Mouse (Mus musculus): Measurements from ENCODE around the gene Ceacam16. TPM values are rescaled to one million over a fixed set of nuclear protein-coding genes. Genes with fewer than 3 reads are reported as not detected.

The Ceacam16 gene
- polyA plus RNA-seq, 1 experiment from 2014 or later = 0.17 TPM

- Histone ChIP-seq H3K4me1 (replicated peaks; ENCODE audit: control insufficient read depth, insufficient read depth, low read length) (no peaks in the 10 kb centered on the region), H3K27ac (no peak overlapping the region), H3K36me3 (replicated peaks; ENCODE audit: control insufficient read depth, insufficient read depth) (no peaks in the 10 kb centered on the region), H3K4me2 (replicated peaks) (no peak overlapping the region), H3K4me3 (replicated peaks; ENCODE audit: low read length) (no peak overlapping the region), H3K27me3 (ENCODE audit: control insufficient read depth, insufficient read depth, low read length) (no peaks in the 10 kb centered on the region), H3K9me3 (ENCODE audit: control insufficient read depth, low read length) (no peaks in the 10 kb centered on the region), H3K9ac (no peak overlapping the region)
- WGBS = 59% methylated on average over 9 of the region's 9 CpGs
- DNase-seq (ENCODE audit: low spot score) (no peak), ATAC-seq (ENCODE audit: low FRiP score) (no peak)
Observed at GRCm38 (mm10) chr7:19831837-19832236, 29.3 kb downstream of the Ceacam16 start.

DNA sequence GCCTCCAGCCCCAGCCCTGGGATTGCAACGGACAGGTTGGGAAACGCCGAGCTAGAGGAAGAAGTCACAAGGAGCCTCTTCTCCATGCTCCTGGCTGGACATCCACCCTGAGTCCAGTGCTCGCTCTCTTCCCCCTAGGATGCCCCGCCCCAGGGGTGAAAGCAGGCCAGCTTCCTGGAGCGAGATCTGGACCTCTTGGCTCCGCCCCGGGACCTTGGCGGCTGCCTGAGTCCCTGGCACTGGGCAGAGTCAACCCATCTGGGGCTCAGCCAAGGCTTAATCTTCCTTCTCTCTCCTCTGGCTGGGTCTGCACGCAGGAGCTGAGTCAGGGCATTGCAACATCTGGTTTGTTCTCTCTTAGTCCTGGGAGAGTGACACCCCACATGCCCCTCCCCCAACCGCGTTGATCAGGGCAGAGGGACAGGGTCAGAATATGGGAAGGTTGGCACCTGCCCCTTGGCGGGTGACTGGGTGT lies 30.4 kb downstream of the Ceacam16 start:
- H3K4me2 ChIP-seq (replicated peaks) = no peak overlapping the region
- H3K27ac ChIP-seq = no peak overlapping the region
- no peaks in the 10 kb centered on the region for H3K27me3 ChIP-seq (ENCODE audit: control insufficient read depth, insufficient read depth, low read length)
- 38% methylated on average over 13 of the region's 13 CpGs for WGBS
- no peaks in the 10 kb centered on the region for H3K36me3 ChIP-seq (replicated peaks; ENCODE audit: control insufficient read depth, insufficient read depth)
- no peaks in the 10 kb centered on the region for H3K9me3 ChIP-seq (ENCODE audit: control insufficient read depth, low read length)
- ATAC-seq (ENCODE audit: low FRiP score) (no peak), DNase-seq (ENCODE audit: low spot score) (no peak)
- H3K9ac ChIP-seq = no peak overlapping the region
- H3K4me3 ChIP-seq (replicated peaks; ENCODE audit: low read length) = no peak overlapping the region
- H3K4me1 ChIP-seq (replicated peaks; ENCODE audit: control insufficient read depth, insufficient read depth, low read length) = no peaks in the 10 kb centered on the region

GRCm38 (mm10) chr7:19829694-19830093 lies 31.4 kb downstream of the Ceacam16 start:
- no peak overlapping the region for H3K4me3 ChIP-seq (replicated peaks; ENCODE audit: low read length)
- no peak for DNase-seq (ENCODE audit: low spot score)
- ATAC-seq (ENCODE audit: low FRiP score) = no peak
- peaks cover 2% of the 10 kb centered on the region for H3K27me3 ChIP-seq (ENCODE audit: control insufficient read depth, insufficient read depth, low read length)
- 86% methylated on average over 3 of the region's 3 CpGs for WGBS
- no peaks in the 10 kb centered on the region for H3K36me3 ChIP-seq (replicated peaks; ENCODE audit: control insufficient read depth, insufficient read depth)
- H3K9ac ChIP-seq = no peak overlapping the region
- no peaks in the 10 kb centered on the region for H3K4me1 ChIP-seq (replicated peaks; ENCODE audit: control insufficient read depth, insufficient read depth, low read length)
- no peak overlapping the region for H3K27ac ChIP-seq
- H3K4me2 ChIP-seq (replicated peaks) = no peak overlapping the region
- H3K9me3 ChIP-seq (ENCODE audit: control insufficient read depth, low read length) = no peaks in the 10 kb centered on the region

GRCm38 (mm10) chr7:19826756-19827155 lies 34.3 kb downstream of the Ceacam16 start:
- H3K27me3 ChIP-seq (ENCODE audit: control insufficient read depth, insufficient read depth, low read length) = peaks cover 29% of the 10 kb centered on the region
- ATAC-seq (ENCODE audit: low FRiP score) (no peak), DNase-seq (ENCODE audit: low spot score) (no peak)
- H3K4me2 ChIP-seq (replicated peaks) = no peak overlapping the region
- no peaks in the 10 kb centered on the region for H3K36me3 ChIP-seq (replicated peaks; ENCODE audit: control insufficient read depth, insufficient read depth)
- H3K9ac ChIP-seq = no peak overlapping the region
- H3K4me3 ChIP-seq (replicated peaks; ENCODE audit: low read length) = no peak overlapping the region
- no peak overlapping the region for H3K27ac ChIP-seq
- H3K4me1 ChIP-seq (replicated peaks; ENCODE audit: control insufficient read depth, insufficient read depth, low read length) = peaks cover 6% of the 10 kb centered on the region; the same call in 1 of the 2 replicates
- no peaks in the 10 kb centered on the region for H3K9me3 ChIP-seq (ENCODE audit: control insufficient read depth, low read length)
- WGBS = 49% methylated on average over 6 of the region's 6 CpGs

DNA sequence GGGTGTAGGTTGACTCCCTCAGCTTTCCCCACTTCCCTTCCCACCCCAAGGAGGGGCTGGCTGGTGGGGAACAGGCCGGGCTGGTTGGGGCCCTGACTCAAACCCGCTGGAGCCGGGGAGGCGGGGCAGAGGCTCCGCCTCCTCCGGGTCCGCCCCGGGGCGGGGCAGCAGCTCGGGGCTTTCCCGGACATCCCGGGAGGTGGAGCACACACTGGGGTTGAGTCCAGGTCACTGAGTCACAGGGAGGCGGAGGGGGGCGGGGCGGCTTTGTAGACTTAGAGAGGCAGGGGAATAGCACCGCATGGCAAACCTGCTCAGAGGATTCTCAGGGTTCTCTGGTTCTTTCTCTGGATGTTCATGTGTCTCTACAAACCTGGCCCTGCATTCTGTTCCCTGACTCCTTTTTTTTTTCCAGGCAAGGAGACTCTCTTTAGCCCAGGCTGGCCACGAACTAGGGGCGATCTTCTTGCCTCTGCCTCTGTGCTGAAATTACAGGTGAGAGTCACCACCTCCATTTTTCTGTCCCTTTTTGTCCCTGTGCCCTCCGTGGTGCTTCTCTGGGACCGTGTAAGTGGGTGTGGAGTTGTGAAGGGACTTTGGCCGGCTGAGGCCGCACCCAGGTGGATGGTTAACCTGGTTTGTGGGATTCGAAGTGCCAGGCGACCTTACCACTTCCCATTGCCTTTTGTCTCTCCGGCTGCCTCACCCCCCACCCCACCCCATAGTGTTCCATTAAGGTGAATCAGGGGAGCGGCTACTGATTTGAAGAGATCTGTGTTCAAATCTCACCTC lies 36.7 kb downstream of the Ceacam16 start:
- H3K27me3 ChIP-seq (ENCODE audit: control insufficient read depth, insufficient read depth, low read length) = peaks cover 45% of the 10 kb centered on the region
- H3K9me3 ChIP-seq (ENCODE audit: control insufficient read depth, low read length) = 0 out of 2 replicates have a peak, but pooled peaks cover 4% of the 10 kb centered on the region
- no peaks in the 10 kb centered on the region for H3K36me3 ChIP-seq (replicated peaks; ENCODE audit: control insufficient read depth, insufficient read depth)
- DNase-seq (ENCODE audit: low spot score) (no peak), ATAC-seq (ENCODE audit: low FRiP score) (peak; percentile 58)
- H3K27ac ChIP-seq = no peak overlapping the region
- H3K4me3 ChIP-seq (replicated peaks; ENCODE audit: low read length) = no peak overlapping the region
- peak overlapping the region; percentile 15; the same call in 1 of the 2 replicates for H3K4me2 ChIP-seq (replicated peaks)
- H3K4me1 ChIP-seq (replicated peaks; ENCODE audit: control insufficient read depth, insufficient read depth, low read length) = peaks cover 6% of the 10 kb centered on the region; the same call in 1 of the 2 replicates
- no peak overlapping the region for H3K9ac ChIP-seq
- 22% methylated on average over 26 of the region's 26 CpGs for WGBS

DNA sequence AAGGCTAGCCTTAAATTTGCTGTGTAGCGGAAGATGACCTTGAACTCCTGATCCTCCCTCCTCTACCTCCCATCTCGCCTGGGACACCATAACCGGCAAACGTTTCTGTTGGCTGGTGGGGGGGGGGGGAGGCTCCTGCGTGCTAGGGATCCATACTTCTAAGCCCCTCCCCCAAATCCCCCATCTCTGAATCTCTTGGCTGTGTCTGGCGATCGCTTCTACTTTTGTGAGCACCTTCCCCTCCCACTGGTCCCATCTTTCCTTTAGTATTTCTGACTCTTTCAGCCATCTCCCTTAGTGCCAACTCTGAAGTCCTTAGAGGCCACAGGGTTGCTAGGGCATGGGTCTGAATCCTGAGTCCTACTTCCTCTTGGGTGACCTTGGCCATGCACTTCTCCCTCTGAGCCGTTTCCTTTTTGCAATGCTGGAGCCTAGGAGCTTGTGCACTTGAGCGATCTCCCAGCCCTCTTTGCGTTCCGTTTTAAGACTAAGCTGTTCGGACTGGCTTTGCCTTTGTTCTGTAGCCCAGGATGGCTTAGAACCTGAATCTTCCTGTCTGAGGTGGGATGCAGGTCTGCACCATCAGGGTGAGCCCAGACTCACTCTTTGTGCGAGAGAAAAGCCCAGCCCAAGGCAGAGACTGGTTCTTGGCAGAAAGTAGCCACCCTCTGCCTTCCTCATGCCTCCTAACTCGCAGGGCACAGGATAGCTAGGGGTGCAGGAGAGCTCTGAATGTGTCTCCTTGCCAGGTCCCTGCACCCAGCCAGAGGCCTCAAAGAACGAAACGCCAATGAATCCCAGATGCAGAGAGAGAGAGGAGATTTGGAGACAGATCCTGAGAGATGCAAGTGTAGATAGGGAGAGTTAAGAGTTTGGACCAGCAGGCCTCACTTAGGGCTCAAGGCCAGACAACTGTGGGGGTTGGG lies 37.6 kb downstream of the Ceacam16 start:
- H3K4me3 ChIP-seq (replicated peaks; ENCODE audit: low read length) = no peak overlapping the region
- DNase-seq (ENCODE audit: low spot score) (no peak), ATAC-seq (ENCODE audit: low FRiP score) (no peak)
- 0 out of 2 replicates have a peak, but pooled peaks cover 4% of the 10 kb centered on the region for H3K9me3 ChIP-seq (ENCODE audit: control insufficient read depth, low read length)
- 25% methylated on average over 16 of the region's 16 CpGs for WGBS
- peak overlapping the region; percentile 15; the same call in 1 of the 2 replicates for H3K4me2 ChIP-seq (replicated peaks)
- H3K27me3 ChIP-seq (ENCODE audit: control insufficient read depth, insufficient read depth, low read length) = peaks cover 47% of the 10 kb centered on the region
- H3K9ac ChIP-seq = no peak overlapping the region
- H3K27ac ChIP-seq = no peak overlapping the region
- H3K4me1 ChIP-seq (replicated peaks; ENCODE audit: control insufficient read depth, insufficient read depth, low read length) = peaks cover 6% of the 10 kb centered on the region; the same call in 1 of the 2 replicates
- no peaks in the 10 kb centered on the region for H3K36me3 ChIP-seq (replicated peaks; ENCODE audit: control insufficient read depth, insufficient read depth)

DNA sequence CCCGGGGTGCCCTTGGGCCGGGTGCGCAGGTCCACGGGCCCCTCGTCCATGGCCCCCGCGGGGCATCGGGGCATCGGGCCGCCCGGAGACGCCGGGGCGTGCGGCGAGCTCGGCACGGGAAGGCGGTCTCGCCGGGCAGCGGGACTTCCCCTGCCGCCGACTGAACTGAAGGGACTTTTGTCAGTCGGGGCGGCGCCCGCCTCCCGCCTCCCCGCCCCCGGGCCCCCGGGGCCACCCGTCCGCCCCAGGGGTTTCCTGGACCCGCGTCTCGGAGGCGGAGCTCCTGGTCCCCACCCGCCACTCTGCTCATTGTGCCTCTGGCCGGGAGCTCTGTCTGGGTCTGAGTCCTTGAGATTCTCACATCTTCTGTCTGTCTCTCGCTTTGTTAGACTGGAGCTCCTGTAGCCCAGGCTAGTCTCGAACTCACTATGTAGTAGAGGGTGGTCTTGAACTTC lies 38.5 kb downstream of the Ceacam16 start, which contains the start of gene Bcl3:
TSS of gene Bcl3 (minus strand) at position 167 of the 455 bp plus-strand sequence.
- H3K27ac ChIP-seq = no peak within 1 kb of the TSS
- H3K4me2 ChIP-seq (replicated peaks) = peak within 1 kb of the TSS; percentile 47
- H3K9me3 ChIP-seq (ENCODE audit: control insufficient read depth, low read length) = 0 out of 2 replicates have a peak, but pooled peaks cover 4% of the 10 kb centered on the region
- under 1% methylated on average over 42 of the region's 42 CpGs for WGBS
- DNase-seq (ENCODE audit: low spot score) (no peak), ATAC-seq (ENCODE audit: low FRiP score) (no peak)
- H3K4me3 ChIP-seq (replicated peaks; ENCODE audit: low read length) = peak within 1 kb of the TSS; percentile 22
- peaks cover 6% of the 10 kb centered on the region; the same call in 1 of the 2 replicates for H3K4me1 ChIP-seq (replicated peaks; ENCODE audit: control insufficient read depth, insufficient read depth, low read length)
- H3K27me3 ChIP-seq (ENCODE audit: control insufficient read depth, insufficient read depth, low read length) = peaks cover 51% of the 10 kb centered on the region
- H3K9ac ChIP-seq = peak within 1 kb of the TSS; percentile 42; the same call in 1 of the 2 replicates
- no peaks in the 10 kb centered on the region for H3K36me3 ChIP-seq (replicated peaks; ENCODE audit: control insufficient read depth, insufficient read depth)

DNA sequence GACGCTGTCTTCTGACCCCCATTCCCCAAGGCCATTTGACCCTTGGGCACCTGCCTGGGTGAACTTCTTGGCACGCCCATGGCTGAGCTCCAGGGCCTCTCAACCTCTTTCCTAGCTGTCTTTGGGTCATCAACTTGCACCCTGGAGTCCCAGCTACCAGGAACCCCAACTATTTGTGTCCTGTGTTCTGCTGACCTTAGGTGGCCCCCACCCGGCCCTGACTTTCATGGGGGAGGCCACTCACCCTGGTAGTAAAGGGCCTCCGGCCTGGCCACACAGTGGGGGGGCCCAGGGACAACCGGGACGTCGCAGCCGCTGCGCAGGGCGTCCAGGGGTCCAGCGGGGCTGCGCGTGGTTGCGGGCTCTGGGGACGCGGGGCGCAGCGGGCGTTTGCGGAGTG lies 38.9 kb downstream of the Ceacam16 start:
- no peak for ATAC-seq (ENCODE audit: low FRiP score)
- DNase-seq (ENCODE audit: low spot score) = no peak
- 5% methylated on average over 20 of the region's 20 CpGs for WGBS
- Histone ChIP-seq H3K9ac (peak overlapping the region; percentile 42; the same call in 1 of the 2 replicates), H3K27me3 (ENCODE audit: control insufficient read depth, insufficient read depth, low read length) (peaks cover 56% of the 10 kb centered on the region), H3K4me2 (replicated peaks) (peak overlapping the region; percentile 47), H3K27ac (no peak overlapping the region), H3K9me3 (ENCODE audit: control insufficient read depth, low read length) (0 out of 2 replicates have a peak, but pooled peaks cover 4% of the 10 kb centered on the region), H3K4me1 (replicated peaks; ENCODE audit: control insufficient read depth, insufficient read depth, low read length) (peaks cover 8% of the 10 kb centered on the region; the same call in 1 of the 2 replicates), H3K4me3 (replicated peaks; ENCODE audit: low read length) (peak overlapping the region; percentile 22), H3K36me3 (replicated peaks; ENCODE audit: control insufficient read depth, insufficient read depth) (no peaks in the 10 kb centered on the region)
